Mouse (Mus musculus): ENCODE results near the gene Stxbp5.

Gene Stxbp5

DNA sequence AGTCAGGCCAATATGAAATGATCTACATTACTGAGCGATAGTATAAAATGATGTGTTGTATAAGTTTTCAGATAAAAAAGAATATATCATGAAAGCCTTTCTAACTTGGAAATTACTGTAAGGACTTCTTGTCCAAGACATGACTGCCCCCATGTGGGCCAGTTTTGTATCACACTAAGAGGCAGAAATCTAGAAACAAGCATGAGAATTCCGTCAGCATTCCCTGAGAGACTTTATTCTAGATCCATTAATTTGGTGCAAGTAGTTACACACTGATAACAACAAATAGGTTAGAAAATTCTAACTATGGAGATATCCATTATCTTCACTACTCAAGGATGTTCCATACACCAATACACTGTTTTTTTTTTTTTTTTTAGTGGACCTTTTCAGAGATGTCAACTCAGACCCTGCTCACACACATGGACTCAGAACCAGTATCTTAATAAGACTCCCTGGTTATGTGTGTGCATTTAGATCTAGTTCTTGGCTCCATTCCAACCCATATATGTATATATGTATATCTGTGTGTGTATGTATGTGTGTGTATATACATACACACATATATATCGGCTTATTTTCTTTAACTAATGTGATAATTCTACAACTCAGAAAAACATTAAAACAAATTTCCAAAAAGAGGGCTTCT lies 145.9 kb downstream of the Stxbp5 start:
- peak in 1 of 2 experiments; percentile 13 for DNase-seq (ENCODE audit: low spot score in 2 of 2)

DNA sequence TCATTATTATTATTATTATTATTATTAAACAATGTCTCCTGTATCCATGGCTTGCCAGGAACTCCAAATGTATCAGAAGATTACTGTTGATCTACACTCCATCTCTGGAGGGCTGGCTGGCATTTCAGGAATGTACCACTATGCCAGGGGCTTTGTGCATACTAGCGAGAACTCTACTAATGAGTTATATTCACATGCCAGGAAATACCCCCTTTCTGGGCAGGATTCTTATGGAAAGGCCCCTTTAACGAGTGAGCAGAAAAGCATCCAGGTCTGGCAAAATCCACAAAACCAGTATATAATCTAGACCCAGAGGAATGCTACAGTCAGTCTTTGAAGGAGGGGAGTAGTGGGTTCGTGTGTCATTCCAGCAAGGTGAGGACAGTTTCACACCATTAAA lies 167.0 kb downstream of the Stxbp5 start:
- DNase-seq (ENCODE audit: low spot score in 2 of 2): no peak

DNA sequence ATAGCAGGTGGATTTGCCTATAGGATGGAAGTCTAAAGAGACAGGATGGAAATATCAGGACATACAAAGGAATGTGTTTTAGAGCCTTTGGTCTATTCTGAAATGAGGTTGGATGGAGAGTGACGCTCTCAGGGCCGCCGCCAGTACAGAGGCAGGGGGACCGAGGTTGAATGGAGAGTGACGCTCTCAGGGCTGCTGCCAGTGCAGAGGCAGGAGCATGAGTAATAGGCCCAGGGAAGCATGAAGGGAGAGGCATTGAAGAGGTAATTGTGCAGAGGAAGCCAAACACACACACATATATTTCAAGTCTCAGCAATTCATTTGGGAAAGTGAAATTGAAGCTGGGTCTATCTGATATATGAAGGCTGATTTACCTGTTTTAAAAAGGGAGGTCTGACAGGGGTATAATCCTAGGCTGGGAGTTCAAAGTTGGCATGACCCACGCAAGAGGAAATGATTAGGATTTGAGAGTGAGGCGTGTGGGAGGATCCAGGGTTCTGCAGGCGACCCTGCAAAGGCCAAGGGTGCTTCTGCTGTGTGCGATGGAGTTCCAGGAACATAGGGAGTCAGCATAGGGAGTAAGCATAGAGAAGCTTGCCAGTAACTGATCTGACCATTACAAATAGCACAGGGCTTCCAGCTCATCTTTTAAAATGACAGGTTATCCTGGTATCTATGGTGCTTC lies 168.7 kb downstream of the Stxbp5 start:
- no peak for DNase-seq (ENCODE audit: low spot score in 2 of 2)

DNA sequence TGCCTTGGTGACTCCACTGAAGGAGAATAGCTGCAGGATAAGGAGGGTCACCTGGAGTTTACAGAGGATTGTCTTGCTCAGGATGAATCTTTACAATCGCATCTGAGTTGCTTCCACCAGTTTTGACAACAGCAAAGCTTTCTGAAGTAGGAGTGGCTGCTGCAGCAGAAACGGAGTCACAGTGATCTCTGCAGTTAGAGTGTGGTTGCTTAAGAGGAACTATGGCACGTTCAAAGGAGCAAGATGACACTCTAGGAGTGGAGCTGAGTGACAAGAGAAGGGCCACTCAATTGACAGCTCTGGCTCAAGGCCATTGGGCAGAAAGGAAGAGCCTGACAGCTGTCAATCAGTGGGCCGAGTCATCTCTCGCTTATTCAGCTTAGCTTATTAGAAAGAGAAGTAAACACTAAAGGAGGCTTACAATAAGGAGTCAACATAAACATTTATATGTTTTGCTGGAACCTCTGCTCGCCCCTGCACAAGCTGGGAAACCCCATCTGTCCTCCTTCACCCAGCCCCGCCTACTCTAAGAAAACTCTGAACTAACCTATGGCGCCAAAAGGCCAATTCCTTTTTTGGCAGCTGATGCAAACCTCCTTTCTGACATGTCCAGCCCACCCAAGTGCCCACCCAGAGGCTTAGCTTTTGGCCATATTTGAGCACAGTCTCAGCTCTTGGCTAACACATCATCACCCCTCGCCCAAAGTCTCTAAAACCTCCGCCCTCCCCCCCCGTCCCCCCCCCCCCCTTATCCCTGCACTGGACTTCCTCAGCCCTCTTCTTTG lies 178.2 kb downstream of the Stxbp5 start:
- DNase-seq (ENCODE audit: low spot score in 2 of 2): no peak

DNA sequence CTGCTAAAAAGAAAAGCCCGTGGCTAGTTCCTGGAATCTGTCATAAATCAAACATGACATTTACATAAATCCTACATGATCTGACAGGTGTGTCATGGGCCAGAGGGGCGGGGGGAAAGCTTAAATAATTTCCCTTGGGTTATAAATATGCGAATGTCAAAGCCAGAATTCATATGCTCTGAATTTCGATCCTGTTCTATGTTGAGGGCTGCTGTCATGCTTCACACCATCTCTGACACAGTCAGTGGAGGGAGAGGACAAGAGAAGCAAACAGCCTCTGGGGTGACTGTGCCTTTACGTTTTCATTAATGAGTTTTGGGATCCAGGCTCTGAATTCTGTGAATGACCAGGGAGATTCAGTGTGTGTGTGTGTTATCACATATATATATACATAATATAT lies 180.9 kb downstream of the Stxbp5 start:
- DNase-seq (ENCODE audit: low spot score in 2 of 2): no peak

DNA sequence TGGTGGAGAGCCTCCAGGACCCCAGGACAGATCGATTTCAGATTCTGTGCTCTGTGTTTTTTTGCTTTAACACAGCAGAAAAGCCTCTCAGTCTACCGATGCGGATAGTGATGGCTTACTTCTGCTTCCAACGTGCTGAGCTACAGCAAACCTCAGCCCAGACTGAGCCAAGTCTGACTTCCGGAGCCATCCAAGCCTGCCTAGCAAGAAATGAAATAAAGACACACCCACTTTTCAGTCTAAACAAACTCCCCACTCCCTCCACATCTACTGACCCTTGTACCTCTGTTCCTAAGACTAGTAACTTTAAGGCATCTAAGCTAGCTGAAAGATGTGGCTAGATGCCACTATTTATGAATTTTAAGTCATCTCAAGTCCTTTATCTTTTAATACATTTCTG lies 182.8 kb downstream of the Stxbp5 start:
- no peak for DNase-seq (ENCODE audit: low spot score in 2 of 2)
